Mouse (Mus musculus): ENCODE measurements around the gene Rab20.

Gene Rab20

DNA sequence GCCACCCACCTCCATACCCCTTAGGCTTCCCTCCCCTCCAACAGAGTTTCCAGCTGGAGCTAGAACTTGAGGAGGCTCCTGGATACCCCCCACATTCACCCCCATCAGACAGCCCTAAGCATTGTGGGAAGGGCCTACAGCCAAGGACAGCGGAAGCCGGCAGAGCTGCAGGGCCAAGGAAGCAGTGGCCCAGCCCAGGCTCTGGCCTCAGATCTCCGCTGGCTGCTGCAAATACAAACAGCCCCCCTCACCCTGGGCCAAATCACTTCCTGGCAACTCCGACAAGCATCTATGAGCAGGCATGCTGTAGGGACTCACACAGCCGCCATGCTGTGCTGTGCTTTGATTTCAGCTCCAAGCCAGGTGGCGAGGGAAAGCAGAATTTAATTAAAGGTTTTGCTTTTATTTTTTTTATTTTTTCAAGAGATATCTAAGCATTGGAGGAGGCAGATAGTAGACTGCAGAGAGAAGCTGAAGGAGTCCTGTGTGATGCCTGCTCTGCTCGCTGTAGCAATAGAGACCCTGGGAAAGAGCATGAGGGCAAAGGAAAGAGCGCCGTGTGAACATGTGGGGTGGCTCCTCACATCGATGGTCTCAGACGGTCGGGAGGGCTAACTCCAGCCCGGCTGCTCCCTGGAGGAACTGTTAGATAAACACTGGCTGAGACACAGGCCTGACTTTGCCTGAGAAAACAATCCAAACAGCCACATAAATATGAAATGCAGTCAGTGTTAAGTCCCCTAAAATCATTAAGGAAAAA, 72.6 kb downstream of the Rab20 start:
- no peak for DNase-seq (ENCODE audit: low read depth, low spot score)

GRCm38 (mm10) chr8:11404614-11405013, 73.9 kb downstream of the Rab20 start:
- DNase-seq (ENCODE audit: low read depth, low spot score) = no peak

- DNase-seq (ENCODE audit: low read depth, low spot score) = no peak
Measured at GRCm38 (mm10) chr8:11403813-11404212, 74.7 kb downstream of the Rab20 start.
